Mouse (Mus musculus): Measurements from ENCODE around the gene Mov10l1.

DNA sequence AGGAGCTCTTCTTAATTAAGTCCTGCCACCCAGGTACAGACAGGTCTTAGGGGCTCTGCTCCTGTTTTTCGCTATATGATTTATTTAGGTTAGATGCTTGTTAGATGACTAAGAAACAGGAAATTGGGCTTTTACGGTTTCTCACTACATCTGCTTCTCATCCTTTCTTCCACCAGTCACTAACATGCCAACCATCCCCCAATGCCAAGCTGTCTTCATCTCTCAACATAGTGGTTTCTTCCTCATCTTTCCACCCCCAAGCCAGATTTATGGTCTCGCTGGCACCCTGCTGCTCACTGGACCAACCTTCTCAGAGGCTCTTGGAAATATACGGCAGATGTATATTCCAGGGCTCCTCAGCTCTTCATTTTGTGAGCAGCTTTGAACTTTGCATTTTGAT is 108.0 kb downstream of the Mov10l1 start:
- no peak for TF ChIP-seq EP300 (IDR thresholded peaks at IDR 0.05; ENCODE audit: low read depth)
- no peak for TF ChIP-seq CTCF (IDR thresholded peaks at IDR 0.05; ENCODE audit: low read depth)

Measured in heart, postnatal 0 days (tissue).